Mouse (Mus musculus): ENCODE measurements around the gene Iffo1. TPM values are rescaled to one million over a fixed set of nuclear protein-coding genes. Genes with fewer than 3 reads are reported as not detected.

Gene Iffo1
- polyA plus RNA-seq, 1 experiment = 51.8 TPM

GRCm38 (mm10) chr6:125104223-125104622, 40.8 kb upstream of the Iffo1 start:
- TF ChIP-seq CTCF (IDR thresholded peaks at IDR 0.05; ENCODE audit: low read depth, low read length) = no peak
- TF ChIP-seq POLR2A (IDR thresholded peaks at IDR 0.05; ENCODE audit: borderline replicate concordance, low read depth, low read length) = no peak
- Histone ChIP-seq H3K4me3 (ENCODE audit: insufficient read depth, low read length) (no peak overlapping the region), H3K27ac (ENCODE audit: insufficient read depth, low read depth, low read length) (no peak overlapping the region), H3K4me1 (ENCODE audit: control insufficient read depth, insufficient read depth, low read length) (peaks cover 10% of the 10 kb centered on the region)

GRCm38 (mm10) chr6:125107705-125108104, 37.3 kb upstream of the Iffo1 start:
- peaks cover 2% of the 10 kb centered on the region; the same call in 1 of the 2 replicates for H3K4me1 ChIP-seq (ENCODE audit: control insufficient read depth, insufficient read depth, low read length)
- no peak overlapping the region for H3K27ac ChIP-seq (ENCODE audit: insufficient read depth, low read depth, low read length)
- TF ChIP-seq POLR2A (IDR thresholded peaks at IDR 0.05; ENCODE audit: borderline replicate concordance, low read depth, low read length) (no peak), CTCF (IDR thresholded peaks at IDR 0.05; ENCODE audit: low read depth, low read length) (0 out of 2 replicates have a peak, but pooled peaks have one; percentile 8)
- no peak overlapping the region for H3K4me3 ChIP-seq (ENCODE audit: insufficient read depth, low read length)

- no peak overlapping the region for H3K27ac ChIP-seq (ENCODE audit: insufficient read depth, low read depth, low read length)
- no peaks in the 10 kb centered on the region for H3K4me1 ChIP-seq (ENCODE audit: control insufficient read depth, insufficient read depth, low read length)
- no peak overlapping the region for H3K4me3 ChIP-seq (ENCODE audit: insufficient read depth, low read length)
- no peak for TF ChIP-seq CTCF (IDR thresholded peaks at IDR 0.05; ENCODE audit: low read depth, low read length)
- no peak for TF ChIP-seq POLR2A (IDR thresholded peaks at IDR 0.05; ENCODE audit: borderline replicate concordance, low read depth, low read length)
These were observed 35.7 kb upstream of the Iffo1 start for GRCm38 (mm10) chr6:125109371-125109770.

GRCm38 (mm10) chr6:125110927-125111326, 34.1 kb upstream of the Iffo1 start:
- Histone ChIP-seq H3K4me1 (ENCODE audit: control insufficient read depth, insufficient read depth, low read length) (no peaks in the 10 kb centered on the region), H3K27ac (ENCODE audit: insufficient read depth, low read depth, low read length) (no peak overlapping the region), H3K4me3 (ENCODE audit: insufficient read depth, low read length) (no peak overlapping the region)
- TF ChIP-seq POLR2A (IDR thresholded peaks at IDR 0.05; ENCODE audit: borderline replicate concordance, low read depth, low read length) = no peak
- peak; percentile 37; the same call in 1 of the 2 replicates for TF ChIP-seq CTCF (IDR thresholded peaks at IDR 0.05; ENCODE audit: low read depth, low read length)

- no peaks in the 10 kb centered on the region for H3K4me1 ChIP-seq (ENCODE audit: control insufficient read depth, insufficient read depth, low read length)
These were observed 32.5 kb upstream of the Iffo1 start for GRCm38 (mm10) chr6:125112553-125112952.

GRCm38 (mm10) chr6:125119387-125119786, 25.7 kb upstream of the Iffo1 start:
- TF ChIP-seq CTCF (IDR thresholded peaks at IDR 0.05; ENCODE audit: low read depth, low read length) (no peak), POLR2A (IDR thresholded peaks at IDR 0.05; ENCODE audit: borderline replicate concordance, low read depth, low read length) (no peak)
- Histone ChIP-seq H3K4me1 (ENCODE audit: control insufficient read depth, insufficient read depth, low read length) (peaks cover 4% of the 10 kb centered on the region; the same call in 1 of the 2 replicates), H3K4me3 (ENCODE audit: insufficient read depth, low read length) (no peak overlapping the region), H3K27ac (ENCODE audit: insufficient read depth, low read depth, low read length) (no peak overlapping the region)

More at GRCm38 (mm10) chr6:125112553-125112952, 32.5 kb upstream of the Iffo1 start:
- Histone ChIP-seq H3K4me3 (ENCODE audit: insufficient read depth, low read length) (no peak overlapping the region), H3K27ac (ENCODE audit: insufficient read depth, low read depth, low read length) (no peak overlapping the region)
- TF ChIP-seq POLR2A (IDR thresholded peaks at IDR 0.05; ENCODE audit: borderline replicate concordance, low read depth, low read length) = no peak
- TF ChIP-seq CTCF (IDR thresholded peaks at IDR 0.05; ENCODE audit: low read depth, low read length) = no peak

- no peak overlapping the region for H3K4me3 ChIP-seq (ENCODE audit: insufficient read depth, low read length)
- TF ChIP-seq CTCF (IDR thresholded peaks at IDR 0.05; ENCODE audit: low read depth, low read length) (no peak), POLR2A (IDR thresholded peaks at IDR 0.05; ENCODE audit: borderline replicate concordance, low read depth, low read length) (no peak)
- H3K27ac ChIP-seq (ENCODE audit: insufficient read depth, low read depth, low read length) = no peak overlapping the region
- peaks cover 6% of the 10 kb centered on the region for H3K4me1 ChIP-seq (ENCODE audit: control insufficient read depth, insufficient read depth, low read length)
These were observed 16.3 kb upstream of the Iffo1 start for GRCm38 (mm10) chr6:125128724-125129123.

GRCm38 (mm10) chr6:125129710-125130402, 15.2 kb upstream of the Iffo1 start:
- Histone ChIP-seq H3K27ac (ENCODE audit: insufficient read depth, low read depth, low read length) (no peak overlapping the region), H3K4me3 (ENCODE audit: insufficient read depth, low read length) (no peak overlapping the region), H3K4me1 (ENCODE audit: control insufficient read depth, insufficient read depth, low read length) (peaks cover 6% of the 10 kb centered on the region)
- TF ChIP-seq CTCF (IDR thresholded peaks at IDR 0.05; ENCODE audit: low read depth, low read length) (no peak), POLR2A (IDR thresholded peaks at IDR 0.05; ENCODE audit: borderline replicate concordance, low read depth, low read length) (no peak)

- Histone ChIP-seq H3K4me1 (ENCODE audit: control insufficient read depth, insufficient read depth, low read length) (peaks cover 6% of the 10 kb centered on the region), H3K4me3 (ENCODE audit: insufficient read depth, low read length) (peak within 1 kb of the TSS; percentile 86), H3K27ac (ENCODE audit: insufficient read depth, low read depth, low read length) (peak within 1 kb of the TSS; percentile 88)
- TF ChIP-seq CTCF (IDR thresholded peaks at IDR 0.05; ENCODE audit: low read depth, low read length) (no peak), POLR2A (IDR thresholded peaks at IDR 0.05; ENCODE audit: borderline replicate concordance, low read depth, low read length) (no peak)
These were observed 13.5 kb upstream of the Iffo1 start, which contains the start of gene Nop2 for GRCm38 (mm10) chr6:125131302-125132156. Gene Nop2, plus strand, starts transcription at chr6:125131909.

Data from bone marrow macrophage, adult 2 months (primary cell).